Mouse (Mus musculus) CH12.LX (cell line): ENCODE results near the gene Cant1.

Experiments
- CTCF ChIP-seq, 2 experiments: IDR thresholded peaks in 1 of 2; conservative IDR thresholded peaks in 1 of 2; 2 replicates each; pipeline ENCODE4 v1.5.1; 2011 to 2012; ENCODE audit warnings: low read depth in 2 of 2, low read length in 2 of 2, improper control_type of control experiment in 1 of 2, inconsistent platforms in 1 of 2, mild to moderate bottlenecking in 1 of 2, moderate library complexity in 1 of 2
- E2F4 ChIP-seq: IDR thresholded peaks from 2 replicates; pipeline ENCODE4 v1.6.1; 2011; ENCODE audit warnings: low read depth, low read length, improper control_type of control experiment; ENCODE audit not compliant: insufficient replicate concordance
- EP300 ChIP-seq: IDR thresholded peaks from 2 replicates; pipeline ENCODE4 v1.6.1; 2011; ENCODE audit warnings: low read length, improper control_type of control experiment
- ETS1 ChIP-seq: conservative IDR thresholded peaks from 2 replicates; pipeline ENCODE4 v1.6.1; 2012; ENCODE audit warnings: low read depth, mild to moderate bottlenecking, inconsistent platforms, low read length, improper control_type of control experiment, moderate library complexity
- MAFK ChIP-seq: IDR thresholded peaks from 2 replicates; pipeline ENCODE4 v1.6.1; 2011; ENCODE audit warnings: low read length, improper control_type of control experiment; ENCODE audit not compliant: insufficient replicate concordance
- MAZ ChIP-seq: IDR thresholded peaks from 2 replicates; pipeline ENCODE4 v1.6.1; 2012; ENCODE audit warnings: low read depth, mild to moderate bottlenecking, inconsistent platforms, low read length, improper control_type of control experiment, moderate library complexity
- MXI1 ChIP-seq: IDR thresholded peaks from 2 replicates; pipeline ENCODE4 v1.6.1; 2011; ENCODE audit warnings: mild to moderate bottlenecking, low read depth, low read length, improper control_type of control experiment
- POLR2A ChIP-seq: IDR thresholded peaks from 2 replicates; pipeline ENCODE4 v1.6.1; 2011; ENCODE audit warnings: low read depth, mild to moderate bottlenecking, improper control_type of control experiment, low read length
- POLR2AphosphoS2 ChIP-seq: IDR thresholded peaks from 2 replicates; pipeline ENCODE4 v1.6.1; 2011; ENCODE audit warnings: low read depth, low read length, improper control_type of control experiment
- RCOR1 ChIP-seq: conservative IDR thresholded peaks from 2 replicates; pipeline ENCODE4 v1.6.1; 2012; ENCODE audit warnings: low read depth, mild to moderate bottlenecking, inconsistent platforms, low read length, improper control_type of control experiment
- SMC3 ChIP-seq: IDR thresholded peaks from 2 replicates; pipeline ENCODE4 v1.6.1; 2011; ENCODE audit warnings: low read depth, low read length, improper control_type of control experiment
- USF1 ChIP-seq: IDR thresholded peaks from 2 replicates; pipeline ENCODE4 v1.6.1; 2014; ENCODE audit warnings: low read depth, mild to moderate bottlenecking, inconsistent platforms, low read length, improper control_type of control experiment
- ZMIZ1 ChIP-seq: IDR thresholded peaks from 2 replicates; pipeline ENCODE4 v1.6.1; 2012; ENCODE audit warnings: low read depth, mild to moderate bottlenecking, inconsistent platforms, low read length, improper control_type of control experiment
- ZNF384 ChIP-seq: IDR thresholded peaks from 2 replicates; pipeline ENCODE4 v1.6.1; 2012; ENCODE audit warnings: low read depth, low read length, improper control_type of control experiment, inconsistent platforms

- no peak for TF ChIP-seq POLR2A
- TF ChIP-seq ETS1 = no peak
- TF ChIP-seq USF1 = no peak
- TF ChIP-seq CTCF (conservative IDR thresholded peaks at IDR 0.05 in 1 of 2, IDR thresholded peaks at IDR 0.05 in 1 of 2; ENCODE audit: low read depth in 2 of 2, low read length in 2 of 2) = no peak
- no peak for TF ChIP-seq EP300
- TF ChIP-seq E2F4 = no peak
- TF ChIP-seq MAFK = no peak
- TF ChIP-seq MXI1 = no peak
- no peak for TF ChIP-seq ZMIZ1
- no peak for TF ChIP-seq SMC3
- no peak for TF ChIP-seq MAZ
- TF ChIP-seq RCOR1 = no peak
- no peak for TF ChIP-seq POLR2AphosphoS2
- no peak for TF ChIP-seq ZNF384
These were observed 48.7 kb upstream of the Cant1 start for GRCm38 (mm10) chr11:118467441-118468035.
